Mouse (Mus musculus) liver, adult (tissue): Measurements from ENCODE around the gene Taf6l.

ENCODE experiments used
- GATA4 ChIP-seq: IDR thresholded peaks from 2 replicates; pipeline ENCODE4 v1.6.1; 2014; ENCODE audit warnings: mild to moderate bottlenecking, low read length; ENCODE audit not compliant: insufficient replicate concordance

Taf6l gene

GRCm38 (mm10) chr19:8786008-8786781, at the start of gene Taf6l:
TSS of gene Taf6l (minus strand) at chr19:8786417.
- TF ChIP-seq GATA4, result no peak

- no peak for TF ChIP-seq GATA4
Observed at GRCm38 (mm10) chr19:8832971-8833370, 46.8 kb upstream of the Taf6l start.

- no peak for TF ChIP-seq GATA4
Observed at GRCm38 (mm10) chr19:8831262-8831661, 45.0 kb upstream of the Taf6l start.

GRCm38 (mm10) chr19:8830664-8831063, 44.4 kb upstream of the Taf6l start:
- no peak for TF ChIP-seq GATA4

GRCm38 (mm10) chr19:8829660-8830059, 43.4 kb upstream of the Taf6l start, which contains the start of gene AC129217.1:
TSS of gene AC129217.1 (plus strand) at chr19:8829773.
- no peak for TF ChIP-seq GATA4

- TF ChIP-seq GATA4, result no peak
Observed at GRCm38 (mm10) chr19:8822696-8823095, 36.5 kb upstream of the Taf6l start.

GRCm38 (mm10) chr19:8821146-8821545, 34.9 kb upstream of the Taf6l start:
- no peak for TF ChIP-seq GATA4

- no peak for TF ChIP-seq GATA4
Observed at GRCm38 (mm10) chr19:8820424-8820956, 34.3 kb upstream of the Taf6l start.

GRCm38 (mm10) chr19:8819596-8820423, 33.6 kb upstream of the Taf6l start, which contains the start of gene Hnrnpul2:
TSS of gene Hnrnpul2 (plus strand) at chr19:8820010.
- TF ChIP-seq GATA4, result no peak; the same call in 1 of the 2 replicates

GRCm38 (mm10) chr19:8818801-8819595, 32.8 kb upstream of the Taf6l start, which contains the start of gene Ttc9c:
TSS of gene Ttc9c (minus strand) at chr19:8819333.
- TF ChIP-seq GATA4, result no peak

- TF ChIP-seq GATA4, result no peak
Observed at GRCm38 (mm10) chr19:8818301-8818798, 32.1 kb upstream of the Taf6l start.

GRCm38 (mm10) chr19:8817001-8817400, 30.8 kb upstream of the Taf6l start:
- TF ChIP-seq GATA4, result no peak

GRCm38 (mm10) chr19:8815812-8816211, 29.6 kb upstream of the Taf6l start:
- no peak for TF ChIP-seq GATA4

GRCm38 (mm10) chr19:8806810-8807209, 20.6 kb upstream of the Taf6l start:
- TF ChIP-seq GATA4, result no peak
